Mouse (Mus musculus) embryonic facial prominence, embryonic 15.5 days (tissue): ENCODE measurements around the gene Osgin1. TPM values are rescaled to one million over a fixed set of nuclear protein-coding genes. Genes with fewer than 3 reads are reported as not detected.

ENCODE experiments used
- ATAC-seq: fragments of 200-750 bp; cut with Nextera tagmentation; 2 replicates; pipeline ENCODE4 v1.8.0; 2017; ENCODE audit warnings: low read depth, moderate TSS enrichment; ENCODE audit not compliant: insufficient number of reproducible peaks, low FRiP score, low TSS enrichment
- H3K27ac ChIP-seq: fragments of 300-500 bp; sonication (generic); replicated peaks from 2 replicates; pipeline ENCODE4 v1.5.1; 2015; ENCODE audit warnings: mild to moderate bottlenecking, inconsistent platforms
- H3K27me3 ChIP-seq: fragments of 300-500 bp; sonication (generic); 2 replicates; pipeline ENCODE4 v1.6.1; 2015; ENCODE audit warnings: inconsistent platforms
- H3K36me3 ChIP-seq: fragments of 300-500 bp; sonication (generic); 2 replicates; pipeline ENCODE4 v1.6.1; 2015; ENCODE audit warnings: mild to moderate bottlenecking, inconsistent platforms
- H3K4me1 ChIP-seq: fragments of 300-500 bp; sonication (generic); 2 replicates; pipeline ENCODE4 v1.6.1; 2015; ENCODE audit warnings: inconsistent platforms
- H3K4me2 ChIP-seq: fragments of 300-500 bp; sonication (generic); replicated peaks from 2 replicates; pipeline ENCODE4 v1.6.1; 2015; ENCODE audit warnings: mild to moderate bottlenecking, inconsistent platforms
- H3K4me3 ChIP-seq: fragments of 300-500 bp; sonication (generic); replicated peaks from 2 replicates; pipeline ENCODE4 v1.5.1; 2015; ENCODE audit warnings: mild to moderate bottlenecking, inconsistent platforms
- H3K9ac ChIP-seq: fragments of 300-500 bp; sonication (generic); 2 replicates; pipeline ENCODE4 v1.6.1; 2015; ENCODE audit warnings: inconsistent platforms
- H3K9me3 ChIP-seq: fragments of 300-500 bp; sonication (generic); replicated peaks from 2 replicates; pipeline ENCODE4 v1.6.1; 2016; ENCODE audit warnings: inconsistent platforms
- WGBS: fragments of 180-500 bp; shearing (Covaris S2); methylation state at CpG from one replicate; pipeline ENCODE4 v1.1.7; 2015; 5-methylcytosine and 5-hydroxymethylcytosine counted together
- polyA plus RNA-seq: library from polyadenylated mRNA; unstranded; fragments of >200 nt; fragmentation: Nextera tagmentation; extraction: Ambion mirVana; gene quantifications from 2 replicates; pipeline ENCODE4 v1.2.1, GENCODE M21; 2015

Gene Osgin1
- polyA plus RNA-seq, 1 experiment from 2014 or later: 3.0 TPM

GRCm38 (mm10) chr8:119466794-119467193, 32.9 kb downstream of the Osgin1 start:
- H3K9ac ChIP-seq: no peak overlapping the region
- H3K4me3 ChIP-seq: no peak overlapping the region
- WGBS: 75% methylated on average over 10 of the region's 10 CpGs
- peaks cover 22% of the 10 kb centered on the region for H3K4me1 ChIP-seq
- no peaks in the 10 kb centered on the region for H3K36me3 ChIP-seq
- ATAC-seq: no peak
- no peaks in the 10 kb centered on the region for H3K9me3 ChIP-seq
- no peak overlapping the region for H3K27ac ChIP-seq
- H3K4me2 ChIP-seq: no peak overlapping the region
- peaks cover 23% of the 10 kb centered on the region for H3K27me3 ChIP-seq

DNA sequence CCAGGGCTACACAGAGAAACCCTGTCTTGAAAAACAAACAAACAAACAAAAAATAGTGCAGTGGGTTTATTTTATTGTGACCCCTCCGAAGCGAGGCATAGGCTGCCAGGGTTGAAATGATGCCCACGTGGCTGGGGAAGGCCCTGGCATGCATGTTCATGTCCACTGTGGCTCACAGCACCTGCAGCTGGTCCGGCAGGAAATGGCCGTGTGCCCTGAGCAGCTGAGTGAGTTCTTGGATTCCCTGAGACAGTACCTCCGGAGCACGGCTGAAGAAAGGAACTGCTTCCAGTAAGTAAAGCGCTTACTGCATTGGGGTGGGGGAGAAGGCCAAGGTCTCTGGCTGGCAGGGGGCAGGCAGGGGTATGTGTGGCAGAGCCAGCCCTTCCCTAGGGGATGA, 34.2 kb downstream of the Osgin1 start:
- Histone ChIP-seq H3K4me2 (no peak overlapping the region), H3K4me3 (no peak overlapping the region), H3K36me3 (no peaks in the 10 kb centered on the region), H3K9ac (no peak overlapping the region), H3K9me3 (no peaks in the 10 kb centered on the region), H3K27ac (no peak overlapping the region), H3K27me3 (peaks cover 23% of the 10 kb centered on the region), H3K4me1 (peaks cover 22% of the 10 kb centered on the region)
- WGBS: 86% methylated on average over 8 of the region's 8 CpGs
- no peak for ATAC-seq

- Histone ChIP-seq H3K36me3 (no peaks in the 10 kb centered on the region), H3K27ac (no peak overlapping the region), H3K27me3 (no peaks in the 10 kb centered on the region), H3K4me2 (no peak overlapping the region), H3K4me3 (no peak overlapping the region), H3K4me1 (no peaks in the 10 kb centered on the region), H3K9ac (no peak overlapping the region), H3K9me3 (no peaks in the 10 kb centered on the region)
- WGBS: 16% methylated on average over 5 of the region's 5 CpGs
- ATAC-seq: no peak
Observed at GRCm38 (mm10) chr8:119478684-119479083, 44.8 kb downstream of the Osgin1 start.

- Histone ChIP-seq H3K27ac (no peak overlapping the region), H3K9me3 (no peaks in the 10 kb centered on the region), H3K4me2 (no peak overlapping the region), H3K4me1 (no peaks in the 10 kb centered on the region), H3K9ac (no peak overlapping the region), H3K36me3 (no peaks in the 10 kb centered on the region), H3K27me3 (no peaks in the 10 kb centered on the region), H3K4me3 (no peak overlapping the region)
- ATAC-seq: 0 out of 2 replicates have a peak, but pooled peaks have one; percentile 36
- 80% methylated on average over 11 of the region's 11 CpGs for WGBS
Observed at GRCm38 (mm10) chr8:119484145-119484896, 50.4 kb downstream of the Osgin1 start.

DNA sequence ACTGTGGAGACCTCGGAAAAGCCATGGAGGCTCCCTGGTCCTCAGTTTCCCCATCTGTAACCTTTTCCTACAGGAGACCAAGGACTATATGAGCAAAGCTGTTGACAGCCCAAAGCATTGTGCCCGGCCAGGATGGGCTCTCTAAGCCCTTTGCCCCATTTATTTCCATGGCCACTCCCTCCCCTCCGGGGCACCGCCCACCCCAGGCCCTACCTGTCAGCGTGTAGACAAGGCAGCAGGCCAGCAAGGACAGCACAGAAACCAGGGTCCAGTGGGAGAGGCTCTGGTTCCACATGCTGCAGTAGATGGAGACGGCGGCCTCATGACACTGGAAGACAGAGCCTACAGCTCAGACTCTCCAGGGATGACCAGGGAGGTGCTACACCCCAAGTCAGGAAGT, 53.2 kb downstream of the Osgin1 start:
- Histone ChIP-seq H3K9ac (no peak overlapping the region), H3K9me3 (no peaks in the 10 kb centered on the region), H3K36me3 (no peaks in the 10 kb centered on the region), H3K4me1 (peaks cover 8% of the 10 kb centered on the region; the same call in 1 of the 2 replicates), H3K27me3 (no peaks in the 10 kb centered on the region), H3K4me3 (no peak overlapping the region), H3K27ac (no peak overlapping the region), H3K4me2 (no peak overlapping the region)
- no peak for ATAC-seq
- WGBS: 71% methylated on average over 7 of the region's 7 CpGs

Other genes starting within 250 kb of the Osgin1 start
- gene Hsbp1, start 89.6 kb upstream of the Osgin1 start, polyA plus RNA-seq: 340 and 344 TPM in 2 replicates
- 15.3 and 15.5 TPM in 2 replicates for gene Mlycd, start 39.2 kb upstream of the Osgin1 start, polyA plus RNA-seq
- 2.5 and 4.7 TPM in 2 replicates for gene Necab2, start 12.6 kb downstream of the Osgin1 start, polyA plus RNA-seq
- gene Slc38a8, start 67.6 kb downstream of the Osgin1 start, polyA plus RNA-seq: 0.09 and 0.30 TPM in 2 replicates
- 118 TPM in 2 replicates for gene Mbtps1, start 124.6 kb downstream of the Osgin1 start, polyA plus RNA-seq
- gene Hsdl1, start 141.1 kb downstream of the Osgin1 start, polyA plus RNA-seq: 30.0 and 31.1 TPM in 2 replicates
- gene Dnaaf1, start 141.1 kb downstream of the Osgin1 start, polyA plus RNA-seq: 2.9 and 6.8 TPM in 2 replicates
- gene Taf1c, start 171.1 kb downstream of the Osgin1 start, polyA plus RNA-seq: 11.8 and 13.3 TPM in 2 replicates
- 0.14 and 0.24 TPM in 2 replicates for gene Adad2, start 178.6 kb downstream of the Osgin1 start, polyA plus RNA-seq
- 0.43 and 0.55 TPM in 2 replicates for gene Kcng4, start 201.6 kb downstream of the Osgin1 start, polyA plus RNA-seq
- gene Wfdc1, start 232.2 kb downstream of the Osgin1 start, polyA plus RNA-seq: 2.0 and 2.6 TPM in 2 replicates